Mouse (Mus musculus) heart, embryonic 15.5 days (tissue): ENCODE results near the gene Krtap31-2. TPM values are rescaled to one million over a fixed set of nuclear protein-coding genes. Genes with fewer than 3 reads are reported as not detected.

Source experiments
- ATAC-seq: fragments of 200-750 bp; cut with Nextera tagmentation; replicated peaks from 2 replicates; pipeline ENCODE4 v1.8.0; 2017; ENCODE audit warnings: low read depth, moderate TSS enrichment; ENCODE audit not compliant: insufficient number of reproducible peaks, insufficient read depth, low FRiP score
- H3K27ac ChIP-seq: fragments of 300-500 bp; sonication (generic); 2 replicates; pipeline ENCODE4 v1.5.1; 2015; ENCODE audit warnings: mild to moderate bottlenecking, inconsistent platforms
- H3K27me3 ChIP-seq: fragments of 300-500 bp; sonication (generic); 2 replicates; pipeline ENCODE4 v1.6.1; 2015; ENCODE audit warnings: inconsistent platforms
- H3K36me3 ChIP-seq: fragments of 300-500 bp; sonication (generic); 2 replicates; pipeline ENCODE4 v1.6.1; 2015; ENCODE audit warnings: mild to moderate bottlenecking, inconsistent platforms
- H3K4me1 ChIP-seq: fragments of 300-500 bp; sonication (generic); replicated peaks from 2 replicates; pipeline ENCODE4 v1.6.1; 2015; ENCODE audit warnings: inconsistent platforms
- H3K4me2 ChIP-seq: fragments of 300-500 bp; sonication (generic); 2 replicates; pipeline ENCODE4 v1.6.1; 2015; ENCODE audit warnings: inconsistent platforms, mild to moderate bottlenecking, moderate library complexity
- H3K4me3 ChIP-seq: fragments of 300-500 bp; sonication (generic); 2 replicates; pipeline ENCODE4 v1.5.1; 2015; ENCODE audit warnings: mild to moderate bottlenecking, inconsistent platforms
- H3K9ac ChIP-seq: fragments of 300-500 bp; sonication (generic); 2 replicates; pipeline ENCODE4 v1.6.1; 2015; ENCODE audit warnings: mild to moderate bottlenecking, inconsistent platforms
- H3K9me3 ChIP-seq: fragments of 300-500 bp; sonication (generic); replicated peaks from 2 replicates; pipeline ENCODE4 v1.6.1; 2016; ENCODE audit warnings: inconsistent platforms
- WGBS: fragments of 180-500 bp; shearing (Covaris S2); methylation state at CpG from one replicate; pipeline ENCODE4 v1.1.7; 2015; ENCODE audit warnings: mixed read lengths; 5-methylcytosine and 5-hydroxymethylcytosine counted together
- polyA plus RNA-seq: library from polyadenylated mRNA; unstranded; fragments of >200 nt; fragmentation: Nextera tagmentation; extraction: Ambion mirVana; gene quantifications from 2 replicates; pipeline ENCODE4 v1.2.1, GENCODE M21; 2015

The Krtap31-2 gene
- polyA plus RNA-seq, 1 experiment from 2014 or later: not detected

DNA sequence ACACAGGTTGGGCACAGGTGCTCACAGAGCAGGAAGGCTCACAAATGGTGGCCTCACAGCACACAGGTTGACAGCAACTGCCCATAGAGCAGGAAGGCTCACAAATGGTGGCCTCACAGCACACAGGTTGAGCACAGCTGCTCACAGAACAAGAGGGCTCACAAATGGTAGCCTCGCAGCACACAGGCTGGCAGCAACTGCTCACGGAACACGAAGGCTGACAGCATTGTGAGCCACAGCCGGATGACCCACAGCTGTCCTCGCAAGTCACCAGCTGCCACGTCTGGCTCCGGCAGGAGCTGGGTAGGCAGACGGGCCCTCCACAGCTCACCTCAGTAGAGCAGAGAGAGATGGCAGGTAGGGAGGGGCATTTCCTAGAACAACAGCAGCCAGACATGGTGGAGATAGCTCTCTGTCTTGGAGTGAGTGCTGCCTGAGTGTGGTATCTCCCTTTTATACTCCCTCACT is 50.1 kb downstream of the Krtap31-2 start, which contains the start of gene Krtap16-1:
Gene Krtap16-1, minus strand, starts transcription at position 418 of the 468 bp plus-strand sequence.
- no peak for ATAC-seq
- Histone ChIP-seq H3K4me1 (no peaks in the 10 kb centered on the region), H3K27ac (no peak within 1 kb of the TSS), H3K9ac (no peak within 1 kb of the TSS), H3K27me3 (peaks cover 13% of the 10 kb centered on the region), H3K9me3 (no peaks in the 10 kb centered on the region), H3K36me3 (no peaks in the 10 kb centered on the region), H3K4me3 (no peak within 1 kb of the TSS), H3K4me2 (no peak within 1 kb of the TSS)
- 70% methylated on average over 8 of the region's 8 CpGs for WGBS

Other genes with a start within 250 kb of the Krtap31-2 start
- gene Gm14190, start 245.6 kb upstream of the Krtap31-2 start, polyA plus RNA-seq: not detected in 2 replicates
- not detected in 2 replicates for gene Gm14180, start 202.0 kb upstream of the Krtap31-2 start, polyA plus RNA-seq
- not detected in 2 replicates for gene Gm11595, start 163.4 kb upstream of the Krtap31-2 start, polyA plus RNA-seq
- not detected in 2 replicates for gene Krtap4-8, start 155.6 kb upstream of the Krtap31-2 start, polyA plus RNA-seq
- not detected in 2 replicates for gene Krtap4-9, start 151.1 kb upstream of the Krtap31-2 start, polyA plus RNA-seq
- gene Gm11596, start 142.8 kb upstream of the Krtap31-2 start, polyA plus RNA-seq: not detected in 2 replicates
- not detected in 2 replicates for gene Gm11569, start 137.4 kb upstream of the Krtap31-2 start, polyA plus RNA-seq
- gene Gm11554, start 131.8 kb upstream of the Krtap31-2 start, polyA plus RNA-seq: not detected in 2 replicates
- gene Krtap4-13, start 126.4 kb upstream of the Krtap31-2 start, polyA plus RNA-seq: not detected in 2 replicates
- not detected in 2 replicates for gene Gm11564, start 120.6 kb upstream of the Krtap31-2 start, polyA plus RNA-seq
- gene 2300003K06Rik, start 98.2 kb upstream of the Krtap31-2 start, polyA plus RNA-seq: not detected in 2 replicates
- not detected in 2 replicates for gene Krtap4-16, start 84.7 kb upstream of the Krtap31-2 start, polyA plus RNA-seq
- gene Gm11568, start 78.4 kb upstream of the Krtap31-2 start, polyA plus RNA-seq: not detected in 2 replicates
- gene Gm11559, start 71.8 kb upstream of the Krtap31-2 start, polyA plus RNA-seq: not detected in 2 replicates
- gene Krtap9-1, start 62.9 kb upstream of the Krtap31-2 start, polyA plus RNA-seq: not detected in 2 replicates
- gene Gm11567, start 57.1 kb upstream of the Krtap31-2 start, polyA plus RNA-seq: not detected in 2 replicates
- not detected in 2 replicates for gene Krtap31-1, start 28.4 kb upstream of the Krtap31-2 start, polyA plus RNA-seq
- gene Gm11565, start 21.5 kb upstream of the Krtap31-2 start, polyA plus RNA-seq: not detected in 2 replicates
- not detected in 2 replicates for gene Krtap9-5, start 12.2 kb downstream of the Krtap31-2 start, polyA plus RNA-seq
- not detected in 2 replicates for gene Krtap29-1, start 42.8 kb downstream of the Krtap31-2 start, polyA plus RNA-seq
- not detected in 2 replicates for gene Krtap16-1, start 50.3 kb downstream of the Krtap31-2 start, polyA plus RNA-seq
- gene Krtap17-1, start 57.7 kb downstream of the Krtap31-2 start, polyA plus RNA-seq: 0.76 TPM in 1 of 2 replicates, not detected in the other
- gene Krt33a, start 79.9 kb downstream of the Krtap31-2 start, polyA plus RNA-seq: not detected in 2 replicates
- gene Krt33b, start 93.6 kb downstream of the Krtap31-2 start, polyA plus RNA-seq: 0.09 TPM in 1 of 2 replicates, not detected in the other
- gene Krt34, start 105.3 kb downstream of the Krtap31-2 start, polyA plus RNA-seq: not detected in 2 replicates
- not detected in 2 replicates for gene Krt31, start 114.3 kb downstream of the Krtap31-2 start, polyA plus RNA-seq
- not detected in 2 replicates for gene Krt32, start 151.9 kb downstream of the Krtap31-2 start, polyA plus RNA-seq
- not detected in 2 replicates for gene Krt35, start 159.9 kb downstream of the Krtap31-2 start, polyA plus RNA-seq
- gene Krt36, start 169.3 kb downstream of the Krtap31-2 start, polyA plus RNA-seq: 0.10 TPM in 1 of 2 replicates, not detected in the other
- 0.45 and 0.62 TPM in 2 replicates for gene Krt13, start 185.3 kb downstream of the Krtap31-2 start, polyA plus RNA-seq
- 4.2 and 20.2 TPM in 2 replicates for gene Krt15, start 199.6 kb downstream of the Krtap31-2 start, polyA plus RNA-seq
- 42.6 and 82.2 TPM in 2 replicates for gene Krt19, start 212.4 kb downstream of the Krtap31-2 start, polyA plus RNA-seq